Mouse (Mus musculus) adrenal gland (tissue): Measurements from ENCODE around the gene Rph3al.

Experiments used
- intact Hi-C: fragments of 180-260 bp; cut with DNase I; formaldehyde crosslinking; loops from one replicate; pipeline ENCODE4 v1.15.1; 2025

The Rph3al gene

DNA sequence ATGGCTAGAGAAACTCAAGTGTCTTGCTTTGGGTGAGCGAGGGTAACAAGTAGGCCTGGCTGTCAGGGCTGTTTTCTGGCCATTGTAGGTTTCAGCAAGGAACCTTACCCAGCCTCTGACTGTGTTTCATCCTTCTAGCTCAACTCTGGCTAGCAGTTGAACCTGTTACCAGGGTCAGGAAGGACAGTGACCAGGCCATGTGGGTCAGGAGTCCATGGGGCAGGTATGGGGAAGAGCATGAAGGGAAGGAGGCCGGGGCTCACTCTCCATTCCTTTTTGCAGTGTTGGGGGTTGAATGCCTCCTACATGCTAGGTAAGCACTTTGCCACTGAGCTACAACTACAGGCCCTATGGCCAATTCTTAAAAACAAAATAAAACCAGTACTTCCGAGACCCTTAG, 107.8 kb downstream of the Rph3al start:
- intact Hi-C loops = no loop called here

DNA sequence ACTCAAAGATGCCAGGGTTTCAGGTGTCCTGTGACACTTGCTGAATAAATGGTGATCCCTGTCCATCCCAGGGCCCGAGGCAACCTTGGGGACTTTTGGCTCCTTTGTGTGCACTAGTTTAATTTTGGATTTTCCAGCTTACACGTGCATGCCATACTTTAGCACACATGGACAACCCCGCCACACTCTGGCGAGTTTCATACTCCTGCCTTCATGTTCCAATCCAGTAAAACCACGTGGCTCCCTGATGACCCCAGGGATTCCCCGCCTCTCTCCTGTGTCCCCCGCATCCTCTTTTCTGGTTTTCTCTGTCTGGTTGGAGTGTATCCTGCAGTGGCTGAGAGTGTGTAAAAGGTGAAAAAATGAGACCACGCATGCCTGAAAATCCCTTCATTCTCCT, 110.8 kb downstream of the Rph3al start:
- intact Hi-C loops = no loop called here

DNA sequence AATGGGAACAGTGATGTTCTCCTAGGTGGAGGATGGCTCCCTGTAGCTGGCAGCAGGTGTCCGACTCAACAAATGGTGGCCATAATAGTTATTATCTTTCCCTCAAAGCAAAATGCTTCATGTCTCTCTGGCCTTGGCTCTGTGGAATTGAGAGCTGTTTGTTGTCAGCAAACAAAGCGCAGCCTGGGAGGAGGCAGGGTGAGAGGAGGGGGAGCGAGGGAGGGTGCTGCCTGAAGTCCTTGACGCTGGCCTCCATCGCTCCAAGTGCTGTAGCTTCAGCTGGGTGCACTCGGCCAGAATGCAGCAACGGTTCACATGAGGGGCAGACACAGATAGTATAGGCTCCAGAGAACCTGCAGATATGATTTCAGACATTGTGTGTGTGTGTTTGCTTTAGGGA, 114.7 kb downstream of the Rph3al start:
- intact Hi-C loops = no loop called here

DNA sequence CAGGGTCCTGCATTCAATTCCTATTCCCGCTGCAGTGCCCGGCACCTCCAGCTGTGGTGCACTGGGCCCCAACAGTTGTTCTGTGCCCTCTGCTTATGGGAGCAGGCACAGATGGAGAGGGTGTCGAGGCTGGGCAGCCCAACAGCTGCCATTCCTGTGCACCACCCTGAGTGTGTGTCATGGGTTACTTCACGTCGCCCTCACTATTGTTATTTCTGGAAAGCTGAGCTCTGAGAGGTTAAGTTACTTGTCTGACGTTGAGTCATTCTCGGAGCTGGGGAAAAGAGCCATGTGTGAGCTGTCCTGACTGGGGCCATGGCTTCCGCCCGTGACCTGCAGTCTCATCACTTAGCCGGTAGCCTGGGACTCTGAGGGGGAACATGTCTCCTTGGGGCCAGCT, 125.1 kb downstream of the Rph3al start:
- intact Hi-C loops = no loop called here

DNA sequence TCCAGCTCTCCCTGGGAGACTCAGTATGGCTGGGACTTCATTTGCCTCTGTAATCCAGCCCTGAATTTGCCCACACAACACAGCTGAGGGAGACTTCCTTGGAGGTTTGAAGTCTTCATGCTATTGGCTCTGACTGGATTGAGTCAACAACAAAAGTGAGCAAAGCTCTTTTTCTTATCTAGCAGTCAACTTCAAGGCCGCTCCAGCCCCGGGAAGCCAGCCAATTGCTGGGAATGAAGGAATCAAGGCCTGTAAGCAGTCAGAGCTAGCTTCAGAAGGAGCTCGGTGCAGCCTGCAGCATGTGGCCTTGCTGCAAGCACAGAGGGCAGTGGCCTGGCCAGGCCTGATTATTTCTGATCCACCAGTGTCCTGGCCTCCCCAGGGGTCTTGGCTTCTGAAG, 126.3 kb downstream of the Rph3al start:
- intact Hi-C loops = no loop called here

DNA sequence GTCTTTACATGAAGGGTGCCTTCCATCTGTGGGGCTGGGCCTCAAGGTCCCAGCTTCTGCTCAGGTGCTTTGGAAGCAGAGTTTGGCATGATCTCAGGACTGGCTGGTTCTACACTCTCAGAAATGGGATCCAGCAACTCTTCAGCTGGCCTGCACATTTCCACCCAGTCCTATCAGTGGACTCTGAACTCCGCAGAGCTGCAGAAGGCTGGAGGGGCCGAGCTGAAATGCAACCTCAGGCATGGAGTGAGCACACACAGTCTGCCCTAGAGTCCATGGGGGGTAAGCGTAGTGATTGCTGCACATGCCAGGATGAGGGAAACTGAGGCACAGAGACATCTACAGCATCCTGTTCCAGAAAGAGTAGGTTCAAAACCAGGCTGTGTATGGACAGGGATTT, 127.7 kb downstream of the Rph3al start:
- intact Hi-C loops = no loop called here

DNA sequence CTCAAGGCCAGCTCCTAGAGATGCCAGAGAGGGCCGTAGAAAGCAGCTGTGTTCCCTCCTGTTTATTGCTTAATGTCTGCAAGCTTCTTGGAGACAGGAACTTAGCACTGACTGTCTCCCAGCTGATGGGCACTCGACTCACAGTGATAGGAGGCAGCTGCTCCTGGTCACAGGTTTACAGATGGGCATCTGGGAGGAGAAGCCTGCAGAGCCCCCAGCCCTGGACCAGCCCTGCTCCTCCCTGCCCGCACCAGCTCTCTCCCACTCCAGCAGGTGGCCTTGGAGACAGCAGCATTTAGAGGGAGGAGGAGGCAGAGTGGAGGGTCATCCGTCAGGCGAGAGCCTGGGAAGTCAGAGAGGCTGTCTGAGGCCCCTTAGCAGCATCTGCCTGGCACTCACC, 130.7 kb downstream of the Rph3al start:
- intact Hi-C loops = no loop called here

DNA sequence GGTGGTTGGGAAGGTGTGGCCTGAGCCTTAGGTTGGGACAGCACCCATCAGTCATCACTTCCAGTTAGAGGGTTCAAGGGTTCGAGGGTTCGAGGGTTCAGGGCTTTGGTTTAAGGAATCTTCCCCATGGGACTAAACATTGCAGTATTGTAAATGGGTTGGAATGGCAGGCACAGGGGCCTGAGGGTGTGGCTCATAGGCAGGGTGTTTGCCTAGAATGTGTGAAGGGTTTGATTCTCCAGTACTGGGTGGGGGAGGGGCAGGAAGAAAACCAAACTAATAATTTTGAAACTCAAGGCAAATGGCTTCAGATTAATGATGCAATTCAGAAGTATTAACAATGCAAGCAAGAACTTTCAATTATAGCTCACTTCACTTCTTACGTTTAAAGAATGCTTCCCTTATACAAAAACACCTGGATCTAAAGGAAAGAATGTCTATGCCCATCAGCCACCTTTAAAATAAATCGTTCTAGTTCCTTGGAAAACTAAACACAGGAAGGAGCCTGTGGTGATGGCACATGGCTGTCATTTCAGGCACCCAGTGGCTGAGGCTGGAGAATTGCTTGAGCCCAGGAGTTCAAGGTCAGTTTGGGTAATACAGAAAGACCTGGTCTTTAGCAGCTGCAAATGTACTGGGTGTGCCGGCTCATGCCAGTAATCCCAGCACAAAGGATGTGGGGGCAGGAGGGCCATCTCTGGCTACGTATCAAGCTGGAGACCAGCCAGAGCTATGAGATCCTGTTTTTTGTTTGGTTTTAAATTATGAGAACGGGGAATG, 136.3 kb downstream of the Rph3al start:
- intact Hi-C loops = no loop called here

DNA sequence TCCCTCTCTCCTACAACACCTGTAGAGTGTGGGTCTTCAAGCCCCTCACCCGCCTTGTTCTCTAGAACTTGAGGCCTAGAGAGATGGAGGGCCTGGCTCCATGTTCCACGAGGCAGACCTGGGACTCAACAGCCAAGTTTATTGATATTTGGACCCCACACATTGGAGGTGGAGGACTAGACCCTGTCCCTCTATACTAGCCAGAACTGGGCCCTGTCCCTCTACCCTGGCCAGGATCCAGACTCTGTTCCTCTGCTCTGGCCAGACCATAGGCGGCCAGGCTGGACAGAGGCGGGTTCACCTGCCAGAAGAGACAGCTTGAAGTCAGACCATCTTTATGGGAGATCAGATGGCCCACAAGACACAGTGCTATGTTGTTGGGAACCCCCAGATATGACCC, 136.9 kb downstream of the Rph3al start:
- intact Hi-C loops = no loop called here

DNA sequence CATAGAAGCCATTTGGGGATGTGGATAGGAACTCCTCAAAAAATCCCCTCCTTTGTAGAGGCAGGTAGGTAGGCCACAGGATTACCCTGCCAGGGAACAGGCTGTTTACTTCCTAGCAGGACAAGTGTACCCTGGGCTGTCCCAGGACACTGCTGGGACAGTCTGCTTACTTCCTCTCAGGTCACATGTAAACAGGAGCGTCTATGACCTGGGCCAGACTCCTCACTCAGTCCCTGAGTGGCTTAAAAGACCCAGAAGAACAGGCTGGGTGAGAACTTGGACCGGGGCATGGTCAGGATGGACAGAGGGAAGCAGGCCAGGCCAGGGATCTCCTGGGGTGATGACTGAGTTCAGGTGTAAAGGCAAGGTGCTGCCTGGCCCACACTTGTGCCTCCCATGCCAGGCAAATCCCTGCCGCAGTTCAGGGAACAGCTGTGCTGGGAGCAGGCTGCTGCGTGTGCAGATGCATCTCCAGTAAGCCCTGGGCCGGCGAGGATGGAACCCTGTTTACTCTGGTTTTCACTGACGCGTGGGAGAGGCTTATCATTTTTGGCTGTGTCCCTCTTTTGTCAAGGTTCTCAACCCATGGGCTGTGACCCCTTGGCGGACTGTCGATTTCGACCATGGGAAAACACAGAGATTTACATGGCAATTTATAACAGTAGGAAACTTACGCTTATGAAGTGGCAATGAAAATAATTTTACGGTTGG, 141.5 kb downstream of the Rph3al start:
- intact Hi-C loops = no loop called here

DNA sequence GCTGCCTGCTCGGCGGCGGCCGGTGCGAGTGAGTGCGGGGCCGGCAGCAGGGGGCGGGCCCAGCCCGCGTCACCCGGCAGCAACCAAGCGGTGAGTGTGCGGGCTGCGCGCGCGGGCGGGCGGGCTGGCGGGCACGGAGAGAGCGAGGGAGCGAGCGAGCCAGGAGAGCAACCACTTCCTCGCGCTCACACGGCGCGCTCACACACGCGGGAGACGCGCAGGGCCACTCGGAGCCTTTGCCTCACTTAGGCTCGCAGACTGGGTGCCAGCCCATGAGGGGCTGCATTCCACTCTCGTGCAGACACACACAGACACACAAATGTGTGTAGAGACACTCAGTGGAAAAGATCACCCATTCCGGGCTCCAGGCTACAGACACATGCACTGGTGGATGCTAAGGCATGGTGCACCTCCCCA, 142.2 kb downstream of the Rph3al start, which contains the start of gene Doc2b:
Gene Doc2b (minus strand): TSS at position 21 of the 417 bp plus-strand sequence.
- intact Hi-C loops = no loop called here

DNA sequence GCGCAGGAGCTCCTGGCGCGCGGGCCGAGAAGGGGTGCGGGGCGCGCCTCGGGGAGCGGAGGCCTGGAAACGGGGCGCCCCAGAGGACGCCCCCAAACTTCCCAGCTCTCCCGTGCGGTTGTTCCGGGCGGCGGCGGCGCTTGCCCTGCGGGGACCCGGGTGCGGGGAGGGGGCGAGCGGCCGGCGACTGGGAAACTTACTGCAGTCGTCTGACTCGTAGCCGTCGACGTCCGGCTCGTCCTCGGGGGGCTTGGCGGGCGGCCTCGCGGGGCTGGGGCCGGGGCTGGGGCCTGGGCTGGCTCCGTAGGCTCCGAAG, 142.9 kb downstream of the Rph3al start:
- intact Hi-C loops = no loop called here

DNA sequence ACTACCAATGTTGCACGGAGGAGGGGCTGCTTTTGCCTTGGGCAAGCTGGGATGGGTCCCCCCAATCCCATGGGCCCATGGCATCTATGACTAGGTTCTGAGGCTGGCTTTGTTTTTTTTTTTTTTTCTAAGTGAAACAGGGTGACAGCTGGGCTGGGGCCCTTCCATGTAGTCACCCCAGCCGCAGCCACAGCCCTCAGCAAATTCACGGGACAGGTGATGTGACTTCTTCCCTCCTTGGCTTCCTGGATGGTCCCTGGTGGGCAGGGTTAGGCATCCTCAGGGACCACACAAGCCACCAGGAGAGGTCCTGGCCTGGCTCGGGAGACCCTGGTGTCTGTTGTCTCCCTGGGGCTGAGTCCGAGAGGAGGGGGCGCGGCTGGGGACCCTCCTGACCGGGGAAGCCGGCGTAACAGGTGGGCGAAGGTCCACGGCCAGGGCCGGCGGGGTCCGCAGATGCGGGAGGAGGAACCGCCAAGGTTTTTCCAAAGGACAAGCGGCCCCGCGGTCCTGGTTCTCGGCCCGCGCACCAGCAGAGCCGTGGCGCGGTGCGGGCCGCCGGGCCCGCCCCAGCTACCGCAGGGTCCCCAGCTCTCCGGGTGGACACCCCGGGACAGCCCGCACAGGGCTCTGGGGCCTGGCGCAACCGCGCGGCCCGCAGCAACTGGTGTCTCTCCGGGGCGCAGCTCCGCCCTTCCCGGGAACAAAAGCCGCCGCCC, 143.5 kb downstream of the Rph3al start:
- intact Hi-C loops = no loop called here

DNA sequence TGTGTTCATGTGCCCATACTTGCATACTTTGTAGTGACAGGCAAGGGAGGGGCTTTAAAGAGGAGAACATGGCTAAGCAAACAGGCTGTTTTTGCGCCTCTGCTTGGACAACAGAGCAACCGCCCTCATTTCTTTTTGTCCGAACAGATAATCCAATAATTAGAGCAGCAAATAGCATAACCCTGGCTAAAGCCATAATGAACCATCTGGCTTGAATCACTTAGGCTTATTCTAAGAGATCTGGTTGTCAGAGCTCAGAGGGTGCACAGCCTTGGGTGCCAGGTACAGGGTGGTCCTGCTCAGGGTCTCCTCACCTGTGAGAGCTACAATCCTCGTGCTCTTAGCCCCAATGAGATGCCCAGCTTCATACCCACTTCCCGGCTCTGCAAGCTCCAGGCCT, 144.9 kb downstream of the Rph3al start:
- intact Hi-C loops = no loop called here

DNA sequence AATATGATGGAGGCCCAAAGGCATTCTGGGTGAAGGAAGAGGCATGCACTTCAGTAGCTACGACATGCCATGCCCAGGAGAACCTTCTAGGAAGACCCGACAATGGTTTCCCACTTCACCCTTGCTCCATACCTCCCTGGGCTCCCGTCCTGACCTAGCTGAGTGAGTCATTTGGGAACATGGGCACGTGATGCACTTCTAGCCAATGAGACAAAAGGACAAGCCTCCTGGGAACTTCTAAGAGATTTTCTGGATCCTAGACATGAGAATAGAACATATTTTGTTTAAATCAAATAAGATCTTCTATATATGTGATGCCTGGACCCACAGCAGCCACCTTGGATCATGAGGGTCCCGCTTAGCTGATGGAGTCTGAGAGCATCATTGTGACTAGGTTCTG, 145.7 kb downstream of the Rph3al start:
- intact Hi-C loops = no loop called here

DNA sequence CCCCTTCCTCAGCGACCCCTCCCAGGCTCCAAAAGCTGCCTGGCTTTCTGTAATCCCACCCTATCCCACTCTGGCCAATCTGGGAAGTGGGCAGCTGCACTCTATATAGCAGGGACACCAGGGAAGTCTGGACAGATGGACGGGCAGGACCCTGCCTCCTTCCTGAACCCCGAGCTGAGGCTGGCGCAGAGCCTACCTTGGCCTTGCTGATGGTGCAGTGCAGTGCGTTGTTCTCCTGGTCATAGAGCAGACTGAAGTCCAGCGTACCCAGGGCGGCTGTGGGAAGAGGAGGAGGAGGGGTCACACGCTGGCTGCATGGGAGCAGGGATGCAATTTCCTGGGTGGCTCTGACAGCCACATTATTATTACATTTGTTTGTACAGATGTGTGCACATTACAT, 152.3 kb downstream of the Rph3al start:
- intact Hi-C loops = no loop called here

DNA sequence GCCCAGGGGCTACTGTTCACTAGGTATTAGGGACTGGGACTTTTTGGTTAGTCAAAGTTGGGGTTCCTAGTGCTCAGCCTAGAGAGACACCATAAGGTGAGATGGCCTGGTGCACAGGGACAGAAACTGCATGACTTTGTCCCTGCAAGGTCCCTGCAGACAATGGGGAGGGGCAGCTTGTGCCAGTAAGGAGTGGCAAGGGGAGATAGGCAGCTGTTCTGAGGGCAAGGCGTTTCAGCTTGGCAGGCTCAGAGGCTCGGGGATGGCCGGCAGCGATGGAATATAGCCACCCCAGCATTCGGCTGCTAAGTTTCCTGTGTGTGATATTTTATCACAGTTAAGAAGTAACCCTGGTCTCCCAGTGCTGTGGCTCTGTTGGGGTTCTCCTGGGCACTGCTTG, 154.4 kb downstream of the Rph3al start:
- intact Hi-C loops = loop anchor here (2.0 to 5.0 kb wide), 2 partner anchors 119 to 185 kb away; no protein-coding TSS in a partner anchor

DNA sequence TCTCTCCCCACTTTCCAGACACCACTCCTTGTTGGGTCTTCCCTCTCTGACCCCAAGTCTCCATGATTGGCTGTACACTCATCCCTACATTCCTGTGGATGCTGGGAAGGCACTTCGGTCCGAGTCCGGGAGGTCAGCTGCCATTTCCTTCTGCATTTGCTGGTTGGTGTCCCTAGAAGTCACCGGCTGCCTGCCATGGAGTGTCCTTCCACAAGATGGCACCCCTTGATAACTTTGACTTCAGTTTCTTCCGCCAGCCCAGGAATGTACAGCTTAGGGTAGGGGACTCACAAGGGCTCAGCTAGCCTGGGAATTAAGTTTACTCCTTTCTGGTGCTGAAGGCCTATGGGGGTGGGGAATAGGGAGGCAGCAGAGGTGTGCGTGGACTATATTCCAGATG, 156.3 kb downstream of the Rph3al start:
- intact Hi-C loops = loop anchor here (2.0 to 5.0 kb wide), 2 partner anchors 120 to 187 kb away; no protein-coding TSS in a partner anchor
